Mouse (Mus musculus): ENCODE results near the gene Pnmt.

The Pnmt gene

DNA sequence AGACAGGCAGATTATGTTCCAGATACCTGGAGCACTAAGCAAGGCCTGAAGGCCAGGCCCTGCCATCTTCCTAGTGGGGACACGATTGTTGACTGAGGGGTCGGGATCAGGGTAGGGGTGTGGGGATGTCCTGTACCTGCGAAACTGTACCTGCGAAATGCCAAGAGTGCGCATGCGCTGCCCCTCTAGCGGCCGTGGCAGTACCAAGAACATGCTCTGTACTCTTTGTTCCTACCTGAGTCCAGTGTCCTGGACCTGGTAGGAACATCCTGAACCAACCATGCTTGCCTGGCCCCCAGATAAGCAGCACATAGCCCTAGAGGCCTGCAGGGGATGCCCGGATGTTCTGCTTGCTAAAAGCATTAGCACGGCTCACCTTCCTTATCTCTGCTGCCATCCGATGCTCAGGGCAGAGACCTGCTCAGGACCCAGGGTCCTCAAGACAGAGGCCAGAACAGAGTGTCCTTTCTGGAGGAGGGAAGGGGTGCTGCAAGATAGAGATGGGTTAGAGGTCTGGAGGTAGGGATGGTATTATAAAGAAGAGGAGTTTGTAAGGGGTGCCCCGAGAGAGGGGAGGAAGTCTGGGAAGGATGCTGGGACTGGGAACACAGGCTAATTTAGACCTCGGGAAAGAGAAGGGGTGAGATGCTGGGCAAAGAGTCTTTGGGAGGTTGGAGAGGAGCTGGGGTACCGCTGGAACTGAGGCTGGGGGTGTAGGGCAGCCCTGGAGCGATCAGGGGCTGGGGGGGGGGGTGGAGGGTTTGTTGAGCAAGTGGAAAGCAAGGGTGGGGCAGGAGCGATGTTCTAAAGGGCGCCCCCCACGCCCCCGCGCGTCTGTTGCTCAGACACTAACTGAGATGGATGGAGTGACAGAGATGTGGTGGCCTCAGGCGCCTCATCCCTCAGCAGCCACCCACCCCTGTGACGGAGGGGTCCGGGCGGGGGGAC lies at the start of gene Pnmt:
Gene Pnmt (plus strand): TSS at position 813 of the 948 bp plus-strand sequence.
- DNase-seq (ENCODE audit: low read depth, low spot score), result peak; percentile 78

- DNase-seq (ENCODE audit: low read depth, low spot score), result no peak
Observed at GRCm38 (mm10) chr11:98338507-98338961, 47.7 kb upstream of the Pnmt start.

- DNase-seq (ENCODE audit: low read depth, low spot score), result no peak
Observed at GRCm38 (mm10) chr11:98339071-98339501, 47.2 kb upstream of the Pnmt start.

DNA sequence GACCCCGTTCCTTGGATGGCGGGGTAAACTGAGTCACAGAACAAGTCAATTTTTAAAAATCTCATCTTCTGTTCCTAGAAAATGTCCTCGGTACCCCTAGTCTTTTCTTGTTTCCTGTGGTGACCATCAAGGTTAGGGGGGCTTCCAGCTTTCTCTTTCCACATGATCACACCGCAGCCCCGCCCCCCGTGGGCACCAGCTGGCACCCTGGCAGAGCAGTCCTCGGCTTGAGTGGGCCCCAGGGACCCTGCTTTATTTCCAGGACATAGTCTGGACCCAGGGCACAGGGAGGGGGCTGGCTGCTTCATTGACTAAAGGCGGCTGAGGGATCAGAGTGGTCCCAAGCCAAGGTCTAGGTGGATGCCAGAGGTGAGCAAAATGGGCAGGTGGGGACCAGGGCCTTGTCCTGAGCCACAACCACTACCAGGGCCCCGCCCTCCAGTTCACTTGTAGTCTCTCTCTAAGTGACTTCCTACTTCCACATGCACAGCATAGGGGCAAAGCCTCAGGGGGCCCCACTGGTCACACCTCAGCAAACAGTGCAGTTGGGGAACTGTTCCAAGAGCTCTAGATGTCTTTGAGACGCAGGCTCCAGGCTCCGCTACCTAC lies 46.5 kb upstream of the Pnmt start:
- DNase-seq (ENCODE audit: low read depth, low spot score), result no peak

DNA sequence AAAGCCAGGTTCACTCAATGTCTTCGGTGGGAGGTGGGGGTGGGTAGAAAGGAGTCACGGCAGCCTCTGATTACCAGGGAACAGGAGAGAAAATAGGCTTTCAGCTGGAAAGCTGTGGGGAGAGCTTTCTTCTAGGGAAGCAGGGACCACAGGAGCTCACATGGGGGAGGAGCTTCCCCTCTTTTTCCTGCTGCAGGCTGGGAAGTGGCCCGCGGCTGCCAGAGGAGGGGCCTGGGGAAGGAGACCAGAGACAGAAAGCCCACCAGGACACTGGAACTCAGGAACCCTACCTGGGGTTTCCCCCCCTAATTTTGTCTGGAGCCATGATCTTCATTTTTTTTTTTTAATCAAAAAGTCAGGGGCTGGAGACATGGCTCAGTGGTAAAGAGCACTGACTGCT lies 45.7 kb upstream of the Pnmt start:
- no peak for DNase-seq (ENCODE audit: low read depth, low spot score)

- no peak for DNase-seq (ENCODE audit: low read depth, low spot score)
Observed at GRCm38 (mm10) chr11:98341174-98341573, 45.1 kb upstream of the Pnmt start.

DNA sequence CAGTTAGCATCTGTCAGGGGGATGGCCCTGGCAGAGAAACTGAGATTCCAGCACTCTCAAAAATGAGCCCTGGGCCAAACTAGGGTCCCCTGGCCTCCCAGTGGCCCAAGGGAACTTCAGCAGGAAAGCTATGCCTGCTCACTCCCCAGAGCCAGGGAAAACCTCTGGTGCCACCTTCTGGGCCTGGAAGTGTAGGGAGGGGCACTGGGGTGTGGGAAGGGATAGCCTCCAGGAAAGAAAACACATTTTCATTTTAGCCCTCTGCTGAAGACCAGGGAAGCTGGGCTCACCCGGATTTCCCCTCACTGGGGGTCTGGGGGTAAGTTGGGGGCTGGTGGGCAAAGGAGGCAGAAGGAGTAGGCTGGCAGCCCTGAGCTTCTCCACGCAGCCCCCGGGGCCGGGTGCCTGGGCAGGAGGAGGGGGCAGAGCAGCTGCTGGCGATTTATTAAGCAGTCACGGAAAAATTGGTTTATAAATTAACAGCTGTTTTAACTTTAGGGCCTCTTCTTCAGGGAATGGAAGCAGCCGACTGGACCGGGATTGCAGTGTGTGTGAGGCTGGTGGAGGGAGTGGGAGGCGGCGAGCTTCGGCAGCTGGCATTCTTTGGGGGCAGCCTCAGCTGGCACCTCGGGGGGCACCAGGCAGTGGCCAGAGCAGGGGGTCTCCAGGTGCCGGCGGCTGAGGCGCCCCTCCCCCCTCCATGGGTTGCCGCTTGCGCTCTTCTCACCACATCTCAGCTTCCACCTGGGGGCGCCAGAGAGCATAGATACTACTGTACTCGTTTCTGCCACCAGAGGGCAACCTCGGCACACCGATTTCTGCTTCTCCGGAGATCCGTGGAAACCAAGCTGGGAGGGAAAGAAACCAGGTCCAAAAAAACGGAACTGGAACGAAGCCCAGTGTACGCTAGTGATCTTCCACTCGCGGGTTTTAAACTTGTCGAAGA lies 44.0 kb upstream of the Pnmt start:
- peak; percentile 81 for DNase-seq (ENCODE audit: low read depth, low spot score)

- no peak for DNase-seq (ENCODE audit: low read depth, low spot score)
Observed at GRCm38 (mm10) chr11:98345253-98345652, 41.0 kb upstream of the Pnmt start.

DNA sequence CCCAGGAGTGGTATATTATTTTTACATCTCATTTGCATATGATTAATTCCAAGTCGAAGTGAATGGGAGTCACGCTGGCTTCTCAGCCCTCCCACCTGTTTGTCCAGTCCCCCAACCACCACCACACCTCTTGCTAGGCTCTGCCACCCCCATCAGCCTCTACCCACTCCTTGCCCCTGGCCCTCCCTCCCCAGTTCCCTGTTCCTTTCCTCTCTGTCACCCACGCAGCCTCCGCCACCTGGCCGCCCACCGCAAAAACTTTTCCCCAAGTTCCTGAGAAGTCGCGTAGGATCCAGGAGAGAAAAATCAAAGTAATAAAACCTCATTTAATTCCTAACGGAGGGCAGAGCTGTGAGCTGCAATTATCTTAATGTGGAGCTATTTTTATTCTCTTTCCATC lies 40.1 kb upstream of the Pnmt start:
- no peak for DNase-seq (ENCODE audit: low read depth, low spot score)

GRCm38 (mm10) chr11:98347385-98348082 lies 38.7 kb upstream of the Pnmt start:
- DNase-seq (ENCODE audit: low read depth, low spot score), result no peak

GRCm38 (mm10) chr11:98348083-98348961 lies 37.9 kb upstream of the Pnmt start, which contains the start of gene Ppp1r1b:
TSS of gene Ppp1r1b (plus strand) at chr11:98348404.
- no peak for DNase-seq (ENCODE audit: low read depth, low spot score)

- no peak for DNase-seq (ENCODE audit: low read depth, low spot score)
Observed at GRCm38 (mm10) chr11:98349308-98349707, 36.9 kb upstream of the Pnmt start.

DNA sequence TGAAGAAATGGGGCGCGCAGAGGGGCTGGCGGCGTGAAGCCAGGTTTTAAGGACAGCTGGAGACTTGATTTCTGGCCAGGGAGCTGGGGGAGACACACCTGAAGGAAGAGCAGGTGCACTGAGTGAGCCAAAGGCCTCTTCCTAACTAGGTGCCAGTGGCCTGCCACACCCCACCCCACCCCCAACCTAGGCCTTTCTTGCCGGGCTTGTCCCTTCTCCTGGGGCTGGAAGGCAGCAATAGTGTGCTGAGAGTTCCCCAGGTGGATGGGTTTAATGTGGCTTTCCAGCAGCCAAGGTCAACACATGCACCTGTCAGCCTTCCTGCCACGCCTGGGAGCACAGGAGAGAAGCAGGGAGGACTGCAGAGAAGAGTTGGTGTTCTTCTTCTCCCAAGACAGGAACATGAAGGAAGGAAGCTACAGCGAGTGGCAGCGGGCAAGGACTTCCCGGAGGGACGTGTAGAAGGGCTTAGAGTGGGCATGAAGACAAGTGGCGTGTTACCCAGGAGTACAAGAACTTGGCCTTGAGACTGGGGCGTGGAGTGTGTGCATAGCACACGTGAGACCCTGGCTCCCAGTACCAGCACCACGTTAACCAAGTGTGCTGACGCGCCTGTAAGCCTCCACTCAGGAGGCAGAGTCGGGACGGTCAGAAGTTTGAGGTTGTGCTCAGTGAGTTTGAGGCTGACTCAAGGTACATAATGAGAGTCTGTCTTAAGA lies 33.8 kb upstream of the Pnmt start:
- no peak for DNase-seq (ENCODE audit: low read depth, low spot score)

DNA sequence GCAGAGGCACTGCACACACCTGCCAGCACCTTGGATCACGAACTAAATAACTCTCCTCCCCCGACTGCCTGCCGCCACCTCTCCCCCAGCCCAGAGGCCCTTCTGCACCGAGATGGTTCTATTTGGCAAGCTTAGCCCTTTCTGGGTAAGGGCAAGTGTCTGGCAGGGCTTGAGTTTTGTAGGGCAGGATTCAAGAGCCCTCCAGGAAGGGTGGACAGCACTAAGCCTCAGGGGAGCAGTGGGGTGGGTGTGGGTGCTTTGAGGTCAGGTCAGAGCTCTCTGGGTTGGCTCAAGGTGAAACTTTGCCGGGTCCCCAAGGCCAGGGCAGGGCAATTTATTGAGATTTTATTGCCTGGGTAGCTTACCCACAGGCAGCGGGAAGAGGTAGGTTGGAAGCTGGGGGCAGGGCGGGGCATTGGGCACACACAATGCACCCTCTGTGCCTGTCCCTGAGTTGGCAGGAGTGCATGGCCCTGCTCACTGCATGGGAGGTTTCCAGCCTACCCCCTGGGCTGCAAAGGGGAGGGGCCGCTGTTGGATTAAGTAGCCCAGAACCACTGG lies 32.5 kb upstream of the Pnmt start:
- DNase-seq (ENCODE audit: low read depth, low spot score), result no peak

GRCm38 (mm10) chr11:98354445-98354844 lies 31.8 kb upstream of the Pnmt start:
- DNase-seq (ENCODE audit: low read depth, low spot score), result no peak

- DNase-seq (ENCODE audit: low read depth, low spot score), result no peak
Observed at GRCm38 (mm10) chr11:98355732-98356299, 30.4 kb upstream of the Pnmt start.

GRCm38 (mm10) chr11:98356625-98357394 lies 29.4 kb upstream of the Pnmt start:
- no peak for DNase-seq (ENCODE audit: low read depth, low spot score)
